Mouse (Mus musculus): Measurements from ENCODE around the gene Gm3286.
"Not testable (repeated sequence)": the region's sequence is repeated elsewhere in the genome, so short reads cannot be mapped to it uniquely, and the experiment has no call there.

The Gm3286 gene

DNA sequence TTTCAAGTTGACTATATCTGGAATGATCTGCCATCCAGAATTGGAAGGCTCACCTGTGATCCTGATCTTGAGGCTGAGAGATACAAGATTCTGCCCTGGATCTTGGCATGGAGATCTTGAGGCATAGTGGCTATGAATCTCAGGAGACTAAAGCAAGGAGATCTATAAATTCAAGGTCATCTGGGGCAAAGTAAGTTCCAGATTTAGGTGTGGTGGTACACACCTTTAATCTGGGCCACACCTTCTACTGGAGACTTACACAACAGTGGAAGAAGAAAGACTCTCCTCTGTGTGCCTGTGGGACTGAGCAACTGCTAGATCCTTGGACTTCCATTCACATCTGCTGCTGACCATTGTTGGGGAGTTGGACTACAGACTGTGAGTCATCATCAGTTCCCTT is at the start of gene Gm3286:
Gene Gm3286 (plus strand): TSS at position 301 of the 400 bp plus-strand sequence.
- not testable (repeated sequence) for DNase-seq
